Mouse (Mus musculus): ENCODE data around the gene Zfp423.

Zfp423 gene

GRCm38 (mm10) chr8:87804327-87804900, 155.0 kb downstream of the Zfp423 start:
- DNase-seq (ENCODE audit: low spot score), result peak; percentile 46

- DNase-seq (ENCODE audit: low spot score), result no peak
Observed at GRCm38 (mm10) chr8:87803437-87803836, 156.0 kb downstream of the Zfp423 start.

DNA sequence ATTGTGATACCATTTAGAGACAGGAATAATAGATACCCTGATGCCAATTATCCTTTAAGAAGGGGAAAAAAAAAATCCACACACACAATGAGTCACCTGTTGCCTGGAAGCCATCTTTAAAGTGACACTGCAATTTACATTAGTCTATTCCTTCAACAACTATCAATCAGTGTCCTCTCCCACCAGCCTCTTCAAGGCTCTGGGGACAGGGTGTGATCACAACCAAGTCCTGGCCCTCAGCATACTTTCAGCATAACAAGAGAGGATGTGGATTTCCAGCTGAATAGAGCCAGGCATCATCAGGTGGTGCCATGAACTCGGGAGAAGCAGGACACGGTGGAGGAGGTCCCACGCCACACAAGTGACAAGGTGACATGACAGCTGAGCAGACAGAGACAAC, 156.8 kb downstream of the Zfp423 start:
- DNase-seq (ENCODE audit: low spot score), result no peak

DNA sequence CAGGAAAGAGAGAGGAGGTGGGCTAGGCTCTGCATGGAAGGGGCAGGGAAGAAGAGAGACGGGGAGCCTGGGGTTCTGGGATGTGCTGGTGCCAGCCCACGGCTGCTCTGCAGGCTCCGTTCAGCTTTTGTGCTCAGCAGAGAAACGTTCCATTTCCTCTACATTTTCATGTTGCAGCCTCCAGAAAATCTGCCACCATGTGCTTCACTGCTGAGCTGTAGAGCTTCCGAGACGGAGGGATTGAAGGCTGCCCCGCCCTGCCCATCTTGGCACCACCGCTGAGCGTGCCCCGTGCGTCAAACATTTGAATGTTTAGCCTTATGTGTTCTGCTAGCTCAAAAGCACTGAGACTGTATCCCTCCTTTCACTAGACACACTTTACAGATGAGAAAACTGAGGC, 159.3 kb downstream of the Zfp423 start:
- no peak for DNase-seq (ENCODE audit: low spot score)

DNA sequence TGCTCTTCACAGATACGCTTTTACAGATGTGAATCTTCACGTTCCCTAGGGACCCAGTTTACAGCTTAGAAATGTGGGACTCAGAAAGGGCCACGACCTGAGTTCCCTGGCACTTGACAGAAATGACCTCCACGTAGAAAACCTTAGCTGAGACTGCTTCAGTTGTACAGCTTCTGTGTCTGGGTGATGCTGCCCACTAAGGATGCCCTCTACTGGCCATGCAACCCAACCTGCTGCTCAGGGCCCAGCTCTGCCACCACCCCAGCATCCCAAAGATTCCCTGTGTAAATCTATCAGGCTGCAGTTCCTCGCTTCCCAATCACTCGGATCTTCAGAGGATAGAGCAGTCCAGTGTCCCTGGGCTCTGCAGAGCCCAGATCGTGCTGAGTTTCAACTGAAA, 163.2 kb downstream of the Zfp423 start:
- no peak for DNase-seq (ENCODE audit: low spot score)

- no peak for DNase-seq (ENCODE audit: low spot score)
Observed at GRCm38 (mm10) chr8:87794639-87795038, 164.8 kb downstream of the Zfp423 start.

DNA sequence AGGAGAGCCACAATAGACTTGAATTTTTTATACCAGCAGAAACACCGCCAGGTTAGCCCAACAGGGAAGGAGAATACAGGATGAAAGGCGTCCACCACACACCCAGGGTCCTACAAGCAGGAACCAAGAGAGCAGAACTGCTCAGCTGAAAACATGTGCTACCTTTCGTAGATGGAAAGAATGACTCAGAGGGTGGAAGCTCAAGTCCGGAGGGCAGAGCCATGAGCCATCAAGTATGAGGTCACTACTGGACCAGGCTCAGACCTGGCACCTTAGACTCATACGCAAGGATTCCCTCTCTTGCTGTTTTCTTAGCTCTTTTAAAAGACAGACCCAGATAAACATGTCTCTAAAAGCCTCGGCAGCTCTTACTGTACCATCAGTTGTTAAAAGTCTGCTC, 168.3 kb downstream of the Zfp423 start:
- no peak for DNase-seq (ENCODE audit: low spot score)

DNA sequence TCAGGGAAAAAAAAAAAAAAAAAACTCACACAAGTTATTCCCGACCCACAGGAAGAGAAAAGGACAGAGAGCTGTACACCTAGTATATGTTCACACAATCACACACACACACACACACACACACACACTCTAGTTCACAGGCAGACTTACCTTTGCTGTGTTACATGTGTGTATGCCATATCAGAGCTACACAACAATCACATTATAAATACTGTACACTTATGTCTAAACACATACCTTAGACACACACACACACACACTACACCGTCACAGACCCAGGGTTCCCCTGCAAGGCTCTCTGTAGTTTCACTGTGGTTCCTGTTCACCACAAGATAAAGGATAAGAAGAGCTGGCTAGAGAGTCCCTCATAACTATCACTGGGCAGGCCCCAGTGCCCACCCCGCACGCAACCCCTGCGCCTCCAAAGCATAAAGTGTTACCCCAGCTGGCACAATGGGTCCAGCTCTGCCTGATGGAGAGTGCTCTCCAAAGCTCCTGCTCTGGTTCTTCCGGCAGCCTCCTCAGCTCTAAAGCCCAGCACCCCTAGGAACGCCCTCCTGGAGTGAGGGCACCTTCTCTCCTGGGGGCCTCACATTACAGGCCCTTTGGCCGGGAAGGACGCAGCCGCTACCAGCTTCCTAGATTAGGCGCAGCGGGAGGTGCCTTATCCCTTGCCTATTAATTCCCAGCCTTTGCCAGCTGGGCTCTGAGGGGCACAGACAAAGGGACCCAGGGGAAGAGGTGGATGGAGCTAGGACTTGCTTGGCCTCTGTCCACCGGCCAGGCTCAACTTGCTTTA, 174.6 kb downstream of the Zfp423 start:
- DNase-seq (ENCODE audit: low spot score), result no peak

- DNase-seq (ENCODE audit: low spot score), result no peak
Observed at GRCm38 (mm10) chr8:87784227-87784626, 175.2 kb downstream of the Zfp423 start.

DNA sequence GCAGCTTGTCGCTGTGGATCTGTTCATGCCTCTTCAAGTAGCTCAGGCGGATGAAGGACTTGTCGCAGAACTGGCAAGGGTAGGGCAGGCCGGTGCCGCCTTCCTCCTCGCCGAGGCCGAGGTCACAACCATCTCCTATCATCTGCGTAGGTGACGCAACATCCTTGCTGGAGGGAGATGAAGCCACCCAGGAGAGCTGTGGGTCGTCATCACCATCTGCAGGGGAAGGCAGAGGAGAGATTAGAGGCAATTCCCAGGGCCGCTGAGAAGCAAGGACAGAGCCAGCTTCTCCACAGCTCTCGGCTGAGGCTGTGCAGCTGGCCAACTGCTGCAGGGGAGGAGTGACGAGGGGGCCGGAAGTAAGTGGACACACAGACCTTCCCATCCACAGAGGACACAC, 176.2 kb downstream of the Zfp423 start:
- no peak for DNase-seq (ENCODE audit: low spot score)

DNA sequence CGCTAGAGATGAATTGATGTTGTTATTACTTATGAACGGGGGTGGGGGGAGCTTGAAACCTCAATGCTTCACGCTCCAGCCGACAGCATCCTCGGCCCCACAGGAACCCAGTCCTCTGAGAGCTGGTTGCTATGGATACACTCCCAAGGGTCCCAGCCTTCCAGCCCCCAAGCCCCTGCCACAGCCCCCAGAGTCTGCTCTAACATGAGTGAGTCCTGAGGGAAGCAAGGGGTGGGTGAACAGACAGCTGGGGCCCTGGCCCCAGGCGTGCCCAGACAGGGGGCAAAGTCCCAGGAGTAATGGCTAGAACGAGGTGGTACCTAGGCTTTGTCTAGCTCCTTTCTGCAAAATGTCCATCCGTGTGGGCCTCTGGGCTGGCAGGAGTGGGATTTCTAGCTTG, 181.8 kb downstream of the Zfp423 start:
- no peak for DNase-seq (ENCODE audit: low spot score)

DNA sequence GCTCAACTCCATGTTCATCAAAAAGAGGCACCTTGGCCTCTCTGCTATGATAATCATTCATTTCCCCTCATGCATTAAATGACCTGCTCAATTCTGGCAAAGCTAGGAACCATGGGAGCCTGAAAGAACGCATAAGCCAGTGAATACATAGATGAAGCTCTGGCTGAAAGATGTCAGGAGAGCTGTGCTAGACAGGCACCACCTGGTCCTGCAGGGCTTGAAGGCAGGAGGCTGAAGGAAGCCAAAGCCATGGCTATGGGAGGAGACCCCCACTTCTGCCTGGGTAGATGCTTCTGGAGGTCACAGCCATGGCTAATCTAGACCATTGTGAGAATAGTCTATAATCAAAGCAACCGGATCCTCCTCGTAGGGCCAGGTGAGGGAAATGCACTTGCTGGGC, 183.5 kb downstream of the Zfp423 start:
- DNase-seq (ENCODE audit: low spot score), result no peak

- DNase-seq (ENCODE audit: low spot score), result no peak
Observed at GRCm38 (mm10) chr8:87774966-87775365, 184.4 kb downstream of the Zfp423 start.

DNA sequence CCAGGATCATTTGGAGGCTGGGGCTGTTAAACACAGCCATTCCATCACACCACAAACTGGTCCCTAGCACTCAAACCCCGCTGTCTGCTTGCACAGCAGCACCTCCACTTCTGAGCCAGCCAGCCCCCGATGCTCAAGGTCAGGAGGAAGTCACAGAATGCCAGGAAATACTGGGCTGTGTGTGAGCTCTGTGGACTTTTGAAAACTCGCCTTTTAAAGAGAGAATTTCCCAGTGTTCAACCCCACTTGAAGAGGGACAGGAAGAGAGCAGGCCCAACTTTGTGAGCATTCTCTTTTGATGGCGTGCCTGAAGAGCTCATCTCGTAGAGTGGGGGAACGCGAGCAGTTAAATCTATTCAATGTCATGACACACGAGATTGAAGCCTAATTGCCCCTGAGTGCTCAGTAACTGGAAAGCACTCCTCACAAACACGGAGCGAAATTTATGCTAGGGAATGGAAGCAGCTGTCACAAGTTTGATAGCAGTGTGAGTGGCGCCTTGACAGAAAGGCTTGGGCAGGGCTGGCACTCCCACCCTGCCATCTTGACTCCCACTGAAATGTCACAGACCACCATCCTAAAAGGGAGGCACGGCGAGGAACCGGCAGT, 186.4 kb downstream of the Zfp423 start:
- no peak for DNase-seq (ENCODE audit: low spot score)

GRCm38 (mm10) chr8:87767882-87768281, 191.5 kb downstream of the Zfp423 start:
- DNase-seq (ENCODE audit: low spot score), result no peak

DNA sequence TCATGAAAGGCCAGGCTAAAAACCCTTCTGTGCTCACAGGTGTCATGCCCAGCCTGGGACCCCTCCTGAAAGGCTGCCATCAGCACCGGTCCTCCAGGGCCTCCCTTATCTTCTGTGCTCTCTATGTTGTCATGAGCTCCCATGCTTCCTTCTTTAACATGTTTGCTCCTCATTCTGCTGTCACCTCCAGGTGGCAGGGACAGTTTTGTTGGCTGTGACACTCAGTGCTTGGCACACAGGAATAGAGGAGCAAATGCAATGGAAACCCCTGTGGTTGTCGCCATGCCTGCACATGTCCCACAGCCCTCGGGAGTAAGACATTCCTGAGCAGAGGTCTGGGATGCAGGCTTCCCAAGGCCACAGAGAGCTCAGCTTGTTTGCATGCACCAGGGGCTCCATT, 194.1 kb downstream of the Zfp423 start:
- no peak for DNase-seq (ENCODE audit: low spot score)

DNA sequence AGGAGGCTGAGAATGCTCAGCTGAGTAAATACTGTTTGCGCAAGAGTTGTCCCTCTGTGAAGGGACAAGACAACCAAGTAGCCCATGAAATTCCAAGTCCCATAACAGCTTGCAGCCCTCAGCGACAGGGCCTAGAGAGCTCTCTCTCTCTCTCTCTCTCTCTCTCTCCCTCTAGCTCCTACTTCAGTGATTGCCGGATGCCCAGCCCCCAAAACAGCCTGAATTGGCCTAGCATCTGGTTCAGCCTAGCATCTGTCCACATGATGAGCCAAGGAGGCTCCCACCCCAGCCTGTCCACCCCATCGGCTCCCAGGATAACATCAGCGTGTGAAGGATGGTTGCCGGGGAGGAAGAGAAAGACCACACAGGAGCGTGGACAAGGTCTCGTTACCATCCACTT, 200.6 kb downstream of the Zfp423 start:
- no peak for DNase-seq (ENCODE audit: low spot score)

- DNase-seq (ENCODE audit: low spot score), result no peak
Observed at GRCm38 (mm10) chr8:87754853-87755252, 204.5 kb downstream of the Zfp423 start.

DNA sequence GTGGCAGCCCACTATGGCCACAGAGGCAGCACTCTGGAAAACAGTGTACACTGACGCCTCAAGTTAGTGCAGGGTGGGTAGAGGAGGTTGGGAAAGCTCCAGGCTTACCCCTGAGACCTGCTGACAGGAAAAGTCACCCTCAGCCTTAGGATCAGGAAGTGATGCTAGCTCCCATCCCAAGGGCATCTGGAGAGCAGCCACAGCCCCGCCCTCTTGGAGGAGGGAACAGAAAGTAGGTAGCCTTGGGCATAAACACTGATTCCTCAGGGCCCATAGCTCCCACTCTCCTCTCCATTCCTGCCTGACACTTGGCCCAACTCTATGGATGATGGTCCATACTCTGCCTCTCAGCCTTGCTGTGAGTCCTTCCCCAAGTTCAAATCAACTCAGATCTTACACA, 205.8 kb downstream of the Zfp423 start:
- no peak for DNase-seq (ENCODE audit: low spot score)

DNA sequence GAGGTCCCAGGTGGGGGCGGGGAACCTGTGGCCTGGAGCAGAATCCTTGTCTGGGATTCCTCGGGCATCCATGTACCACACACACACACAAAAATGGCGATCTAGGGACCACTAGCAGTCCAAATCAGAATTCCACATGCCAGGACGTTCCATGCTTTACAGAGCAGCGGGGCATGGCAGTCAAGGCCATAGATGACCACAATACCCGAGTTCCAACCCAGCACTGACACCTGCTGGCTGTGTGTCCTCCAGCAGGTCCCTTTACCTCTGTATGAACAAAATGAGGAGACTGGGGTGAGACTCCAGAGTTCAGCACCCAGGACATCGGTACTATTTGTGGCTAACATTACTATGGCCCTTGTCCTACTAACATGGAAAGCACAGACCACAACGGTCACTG, 206.2 kb downstream of the Zfp423 start:
- DNase-seq (ENCODE audit: low spot score), result no peak

GRCm38 (mm10) chr8:87752710-87753109, 206.7 kb downstream of the Zfp423 start:
- no peak for DNase-seq (ENCODE audit: low spot score)

GRCm38 (mm10) chr8:87747582-87747981, 211.8 kb downstream of the Zfp423 start:
- no peak for DNase-seq (ENCODE audit: low spot score)

- DNase-seq (ENCODE audit: low spot score), result no peak
Observed at GRCm38 (mm10) chr8:87747142-87747541, 212.3 kb downstream of the Zfp423 start.

DNA sequence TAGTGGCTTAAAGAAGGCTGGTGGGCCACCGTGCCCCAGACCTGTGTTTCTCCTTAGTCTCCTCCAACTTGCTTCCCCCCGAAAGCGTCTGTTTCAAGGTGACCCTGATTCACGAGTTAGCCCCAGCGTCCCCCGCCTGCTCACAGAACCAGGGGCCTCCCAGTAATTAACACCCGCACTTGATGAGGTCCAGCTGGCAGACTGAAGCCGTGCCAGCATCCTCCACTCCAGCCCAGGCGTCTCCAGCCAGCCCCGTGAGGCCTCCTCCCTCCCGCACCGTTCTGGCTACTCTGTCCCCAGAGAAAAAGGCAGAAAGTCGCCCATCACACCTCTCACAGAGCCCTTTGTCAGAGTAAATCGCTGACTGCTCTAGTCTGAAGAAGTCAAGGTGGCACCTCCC, 213.3 kb downstream of the Zfp423 start:
- DNase-seq (ENCODE audit: low spot score), result no peak

All from testis, postnatal 14 days (tissue).